Mouse (Mus musculus) lung, postnatal 0 days (tissue): ENCODE data around the gene Klhdc7b.

Experiments used
- CTCF ChIP-seq: IDR thresholded peaks from 2 replicates; pipeline ENCODE4 v1.5.1; 2016; ENCODE audit warnings: antibody characterized with exemption, mild to moderate bottlenecking
- EP300 ChIP-seq: IDR thresholded peaks from 2 replicates; pipeline ENCODE4 v1.6.1; 2016; ENCODE audit warnings: antibody characterized with exemption, mild to moderate bottlenecking, control low read depth

DNA sequence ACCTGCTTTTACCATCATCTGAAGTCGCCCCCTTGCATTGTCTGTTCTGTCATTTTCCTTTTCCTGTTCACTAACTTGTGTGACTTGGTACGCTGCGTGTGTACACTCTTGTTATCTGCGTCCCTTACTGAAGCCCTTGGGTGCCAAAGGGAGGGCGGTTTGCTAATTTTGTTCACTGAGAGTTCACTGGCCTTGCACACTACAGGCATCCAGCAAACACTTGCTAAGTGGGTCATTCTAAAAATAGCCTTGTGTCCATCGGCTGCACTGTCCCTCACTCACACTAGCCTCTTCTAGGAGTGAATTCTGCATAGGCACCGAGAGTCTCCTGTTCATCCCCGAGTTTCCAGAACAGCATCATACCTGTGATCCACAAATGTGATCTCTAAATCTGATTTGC is 30.6 kb downstream of the Klhdc7b start:
- TF ChIP-seq CTCF, result no peak
- no peak for TF ChIP-seq EP300
